Mouse (Mus musculus) midbrain, embryonic 10.5 days (tissue): ENCODE data around the gene Samd4b. TPM values are rescaled to one million over a fixed set of nuclear protein-coding genes. Genes with fewer than 3 reads are reported as not detected.

Experiments used
- DNase-seq: peaks from one replicate; pipeline ENCODE4 v3.0.0-alpha.2; 2017; ENCODE audit warnings: low spot score
- H3K27ac ChIP-seq: fragments of 300-500 bp; sonication (generic); replicated peaks from 2 replicates; pipeline ENCODE4 v1.5.1; 2016; ENCODE audit warnings: mild to moderate bottlenecking
- H3K27me3 ChIP-seq: fragments of 300-500 bp; sonication (generic); 2 replicates; pipeline ENCODE4 v1.6.1; 2016; ENCODE audit warnings: low read depth, mild to moderate bottlenecking; ENCODE audit not compliant: poor library complexity, severe bottlenecking
- H3K36me3 ChIP-seq: fragments of 300-500 bp; sonication (generic); 2 replicates; pipeline ENCODE4 v1.6.1; 2016; ENCODE audit warnings: mild to moderate bottlenecking, moderate library complexity
- H3K4me1 ChIP-seq: fragments of 300-500 bp; sonication (generic); 2 replicates; pipeline ENCODE4 v1.6.1; 2016
- H3K4me3 ChIP-seq: fragments of 300-500 bp; sonication (generic); 2 replicates; pipeline ENCODE4 v1.5.1; 2016; ENCODE audit warnings: mild to moderate bottlenecking, moderate library complexity
- H3K9me3 ChIP-seq: fragments of 300-500 bp; sonication (generic); replicated peaks from 2 replicates; pipeline ENCODE4 v1.6.1; 2016; ENCODE audit warnings: mild to moderate bottlenecking
- WGBS: fragments of 180-500 bp; shearing (Covaris S2); methylation state at CpG from one replicate; pipeline ENCODE4 v1.1.7; 2016; 5-methylcytosine and 5-hydroxymethylcytosine counted together
- polyA plus RNA-seq: library from polyadenylated mRNA; unstranded; fragments of >200 nt; fragmentation: Nextera tagmentation; extraction: Ambion mirVana; gene quantifications from 2 replicates; pipeline ENCODE4 v1.2.1, GENCODE M21; 2016

Gene Samd4b
- polyA plus RNA-seq, 1 experiment from 2014 or later: 29.2 TPM

GRCm38 (mm10) chr7:28381017-28381790 is 216.7 kb downstream of the Samd4b start:
- Histone ChIP-seq H3K9me3 (no peaks in the 10 kb centered on the region), H3K27ac (peak overlapping the region; percentile 83), H3K36me3 (peaks cover 20% of the 10 kb centered on the region), H3K4me3 (peak overlapping the region; percentile 47), H3K4me1 (peaks cover 66% of the 10 kb centered on the region), H3K27me3 (peaks cover 17% of the 10 kb centered on the region)
- 6% methylated on average over 30 of the region's 30 CpGs for WGBS
- DNase-seq: peak; percentile 49

- Histone ChIP-seq H3K27me3 (peaks cover 17% of the 10 kb centered on the region), H3K36me3 (peaks cover 12% of the 10 kb centered on the region), H3K9me3 (no peaks in the 10 kb centered on the region), H3K4me1 (peaks cover 74% of the 10 kb centered on the region), H3K27ac (peak within 1 kb of the TSS; percentile 89), H3K4me3 (peak within 1 kb of the TSS; percentile 68)
- DNase-seq: no peak
- 53% methylated on average over 17 of the region's 17 CpGs for WGBS
Measured at GRCm38 (mm10) chr7:28380237-28381016, 217.5 kb downstream of the Samd4b start, which contains the start of gene Zfp36. Gene Zfp36, minus strand, starts transcription at chr7:28380253.

- 1% methylated on average over 53 of the region's 53 CpGs for WGBS
- Histone ChIP-seq H3K4me1 (peaks cover 83% of the 10 kb centered on the region), H3K4me3 (peak overlapping the region; percentile 68), H3K9me3 (no peaks in the 10 kb centered on the region), H3K36me3 (peaks cover 8% of the 10 kb centered on the region), H3K27ac (peak overlapping the region; percentile 89), H3K27me3 (peaks cover 17% of the 10 kb centered on the region)
- peak; percentile 86 for DNase-seq
Measured at GRCm38 (mm10) chr7:28378769-28379651, 218.9 kb downstream of the Samd4b start.

GRCm38 (mm10) chr7:28378066-28378690 is 219.8 kb downstream of the Samd4b start:
- Histone ChIP-seq H3K4me1 (peaks cover 86% of the 10 kb centered on the region), H3K36me3 (peaks cover 8% of the 10 kb centered on the region), H3K9me3 (no peaks in the 10 kb centered on the region), H3K27me3 (peaks cover 17% of the 10 kb centered on the region), H3K27ac (peak overlapping the region; percentile 89), H3K4me3 (peak overlapping the region; percentile 68)
- no peak for DNase-seq
- 47% methylated on average over 32 of the region's 32 CpGs for WGBS

GRCm38 (mm10) chr7:28377190-28378065 is 220.5 kb downstream of the Samd4b start:
- DNase-seq: no peak
- no peaks in the 10 kb centered on the region for H3K9me3 ChIP-seq
- H3K36me3 ChIP-seq: peaks cover 8% of the 10 kb centered on the region
- H3K4me1 ChIP-seq: peaks cover 78% of the 10 kb centered on the region
- WGBS: 77% methylated on average over 18 of the region's 18 CpGs
- peaks cover 17% of the 10 kb centered on the region for H3K27me3 ChIP-seq
- peak overlapping the region; percentile 89 for H3K27ac ChIP-seq
- H3K4me3 ChIP-seq: peak overlapping the region; percentile 68

- DNase-seq: peak; percentile 67
- Histone ChIP-seq H3K27me3 (peaks cover 17% of the 10 kb centered on the region), H3K4me1 (peaks cover 71% of the 10 kb centered on the region), H3K36me3 (peaks cover 8% of the 10 kb centered on the region), H3K4me3 (peak overlapping the region; percentile 54), H3K9me3 (no peaks in the 10 kb centered on the region), H3K27ac (peak overlapping the region; percentile 90)
- WGBS: 3% methylated on average over 30 of the region's 30 CpGs
Measured at GRCm38 (mm10) chr7:28376011-28376771, 221.8 kb downstream of the Samd4b start.

- H3K36me3 ChIP-seq: peaks cover 11% of the 10 kb centered on the region
- WGBS: under 1% methylated on average over 34 of the region's 36 CpGs
- peak overlapping the region; percentile 90 for H3K27ac ChIP-seq
- peak overlapping the region; percentile 54 for H3K4me3 ChIP-seq
- H3K9me3 ChIP-seq: no peaks in the 10 kb centered on the region
- H3K27me3 ChIP-seq: peaks cover 17% of the 10 kb centered on the region
- peaks cover 71% of the 10 kb centered on the region for H3K4me1 ChIP-seq
- DNase-seq: peak; percentile 91
Measured at GRCm38 (mm10) chr7:28375176-28375921, 222.6 kb downstream of the Samd4b start.

- peaks cover 18% of the 10 kb centered on the region for H3K36me3 ChIP-seq
- peak overlapping the region; percentile 90 for H3K27ac ChIP-seq
- H3K9me3 ChIP-seq: no peaks in the 10 kb centered on the region
- H3K27me3 ChIP-seq: peaks cover 17% of the 10 kb centered on the region
- peak overlapping the region; percentile 54; the same call in 1 of the 2 replicates for H3K4me3 ChIP-seq
- no peak for DNase-seq
- WGBS: 84% methylated on average over 10 of the region's 10 CpGs
- peaks cover 75% of the 10 kb centered on the region for H3K4me1 ChIP-seq
Measured at GRCm38 (mm10) chr7:28374647-28375046, 223.3 kb downstream of the Samd4b start.

- Histone ChIP-seq H3K27me3 (peaks cover 17% of the 10 kb centered on the region), H3K27ac (peak overlapping the region; percentile 39; the same call in 1 of the 2 replicates), H3K4me3 (peak overlapping the region; percentile 9; the same call in 1 of the 2 replicates), H3K9me3 (no peaks in the 10 kb centered on the region), H3K4me1 (peaks cover 74% of the 10 kb centered on the region), H3K36me3 (peaks cover 25% of the 10 kb centered on the region)
- 83% methylated on average over 7 of the region's 7 CpGs for WGBS
- no peak for DNase-seq
Measured at GRCm38 (mm10) chr7:28373891-28374495, 224.0 kb downstream of the Samd4b start.

- Histone ChIP-seq H3K4me3 (peak overlapping the region; percentile 90), H3K27ac (peak overlapping the region; percentile 94), H3K36me3 (peaks cover 33% of the 10 kb centered on the region), H3K9me3 (no peaks in the 10 kb centered on the region), H3K27me3 (peaks cover 13% of the 10 kb centered on the region), H3K4me1 (peaks cover 66% of the 10 kb centered on the region)
- under 1% methylated on average over 9 of the region's 9 CpGs for WGBS
- DNase-seq: peak; percentile 76
Measured at GRCm38 (mm10) chr7:28373131-28373581, 224.8 kb downstream of the Samd4b start.
